Mouse (Mus musculus) B cell, adult 2 months (primary cell): ENCODE data around the gene Ms4a5.
"Not testable (repeated sequence)": the region's sequence is repeated elsewhere in the genome, so short reads cannot be mapped to it uniquely, and the experiment has no call there.

Experiments
- DNase-seq, 2 experiments: peaks; one replicate each; pipeline ENCODE4 v3.0.0; 2022

Gene Ms4a5

DNA sequence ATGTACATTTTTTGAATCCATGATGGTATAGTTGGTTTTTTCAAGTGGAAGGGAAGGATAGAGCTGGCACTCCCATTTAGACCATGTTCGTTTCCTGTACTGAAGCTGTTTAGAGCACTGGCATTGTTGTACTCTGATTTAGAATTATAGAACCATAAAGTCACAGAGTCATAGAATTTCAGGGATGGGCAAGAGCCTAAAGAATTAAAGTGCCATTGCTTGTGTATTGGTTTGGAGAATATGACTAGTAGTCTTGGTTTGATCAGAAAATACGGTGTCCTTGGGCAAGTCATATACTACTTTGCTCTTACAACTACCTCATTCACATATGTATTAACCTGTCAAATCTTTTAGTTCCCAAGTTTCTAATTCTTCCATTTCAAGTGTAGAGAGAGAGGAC is at the start of gene Ms4a5:
TSS of gene Ms4a5 (minus strand) at position 101 of the 400 bp plus-strand sequence.
- no peak for DNase-seq

DNA sequence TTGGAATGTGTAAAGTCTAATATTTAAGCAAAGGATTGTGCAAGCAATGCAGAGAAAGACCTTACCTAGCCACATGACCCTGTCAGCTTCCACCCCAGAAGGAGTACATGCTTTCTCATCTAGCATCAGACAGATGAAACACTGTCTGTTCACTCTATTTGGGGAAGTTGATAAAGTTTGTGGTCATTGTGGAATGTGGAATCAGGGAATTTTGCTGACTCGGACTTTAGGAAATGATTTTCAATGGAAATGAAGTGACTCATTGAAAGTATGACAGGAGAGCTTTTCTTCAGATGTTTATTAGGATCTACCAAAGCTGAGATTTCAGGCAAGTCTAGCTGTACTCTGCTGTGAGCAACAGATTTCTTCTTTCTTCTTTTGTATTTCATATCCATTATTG is 37.5 kb upstream of the Ms4a5 start:
- DNase-seq, result no peak

DNA sequence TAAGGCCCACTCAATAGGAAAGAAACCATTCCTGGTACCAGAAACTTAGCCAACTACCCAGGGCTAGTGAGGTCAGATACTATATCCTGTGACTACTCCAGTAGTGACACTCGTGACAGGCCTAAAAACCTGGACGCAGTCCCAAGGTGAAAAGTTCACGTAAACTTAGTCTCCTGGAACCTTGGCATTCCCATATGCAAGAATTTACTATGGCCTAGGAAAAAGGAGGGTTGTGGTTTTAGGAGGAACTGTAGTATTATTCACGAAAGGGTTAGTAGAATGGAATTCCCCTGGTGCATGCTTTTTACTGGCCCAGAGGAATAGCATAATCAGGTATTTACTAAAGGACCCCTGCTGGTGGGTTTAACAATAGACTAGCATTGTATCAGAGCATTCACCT is 33.1 kb upstream of the Ms4a5 start:
- DNase-seq, result no peak

DNA sequence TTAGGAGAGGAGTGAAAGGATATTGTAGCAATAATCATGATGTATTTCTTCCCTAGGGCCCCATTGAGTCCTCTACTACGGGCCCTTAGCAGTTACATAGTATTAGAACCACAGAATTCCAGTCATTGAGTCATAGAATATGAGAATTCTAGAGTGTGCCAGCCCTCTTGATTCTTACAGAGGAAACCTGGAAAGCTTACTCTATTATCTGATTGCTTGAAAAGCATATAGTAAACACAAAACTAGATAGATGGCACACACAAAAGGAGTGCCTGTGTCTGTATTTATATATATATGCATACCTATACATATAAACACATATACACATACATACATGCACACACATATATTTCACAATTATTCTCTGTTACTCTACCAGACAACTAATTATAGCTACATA is 30.7 kb upstream of the Ms4a5 start, which contains the start of gene Ms4a14:
TSS of gene Ms4a14 (minus strand) at position 101 of the 400 bp plus-strand sequence.
- no peak for DNase-seq

DNA sequence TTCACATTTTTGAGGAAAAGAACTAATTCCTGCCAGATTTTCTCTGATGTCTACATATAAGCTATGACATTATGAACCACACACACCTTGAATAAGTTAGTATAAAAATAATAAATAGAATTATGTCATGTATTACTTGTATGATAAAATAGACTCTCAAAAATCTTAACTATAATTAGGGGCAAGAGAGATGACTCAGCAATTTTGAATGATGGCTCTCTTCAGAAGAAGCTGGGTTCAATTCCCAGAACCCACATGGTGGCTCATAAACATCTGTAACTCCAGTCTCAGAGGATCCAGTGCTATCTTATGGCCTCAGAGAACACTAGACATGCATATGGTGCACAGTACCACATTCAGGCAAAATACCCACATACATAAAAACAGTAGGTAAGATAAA is 25.2 kb upstream of the Ms4a5 start:
- DNase-seq, result no peak

DNA sequence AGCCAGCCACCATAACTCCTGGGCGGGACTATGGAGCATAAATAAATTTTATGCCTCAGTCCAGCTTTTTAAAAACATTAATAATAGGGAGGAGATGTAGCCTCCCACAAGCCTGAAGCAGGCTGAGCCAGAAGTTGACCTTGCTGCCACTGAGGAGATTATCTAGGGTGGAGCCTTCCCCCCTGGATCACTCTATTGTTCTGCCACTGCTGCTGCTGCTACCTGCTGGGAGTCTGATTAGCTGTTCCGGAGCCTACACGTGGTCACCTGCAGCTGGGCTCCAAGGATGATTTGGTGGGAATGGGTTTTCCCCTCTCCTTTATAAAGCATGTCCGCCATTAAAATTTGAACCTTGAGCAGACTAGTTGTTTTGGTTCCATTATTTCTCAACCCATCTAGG is 15.9 kb upstream of the Ms4a5 start:
- DNase-seq, result not testable (repeated sequence)

DNA sequence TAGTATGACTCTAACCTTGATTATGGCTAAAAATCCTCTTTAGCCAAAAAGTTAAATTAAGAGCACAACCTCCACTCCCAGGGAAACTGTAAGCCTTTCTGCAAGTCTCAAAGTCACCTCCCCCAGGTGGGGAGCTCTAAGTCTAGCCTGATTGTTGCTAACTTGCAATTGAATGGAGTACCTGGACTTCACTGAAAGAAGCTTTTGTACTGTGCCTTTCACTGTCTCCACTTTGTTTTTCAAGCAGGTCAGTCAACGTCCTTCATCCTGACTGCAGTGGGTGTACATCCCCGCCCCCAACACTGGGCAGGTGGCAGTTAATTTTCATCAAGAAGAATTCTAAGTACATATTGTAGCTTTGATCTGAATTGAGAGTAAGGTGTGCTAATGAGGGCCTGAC is 15.3 kb upstream of the Ms4a5 start:
- DNase-seq, result no peak

DNA sequence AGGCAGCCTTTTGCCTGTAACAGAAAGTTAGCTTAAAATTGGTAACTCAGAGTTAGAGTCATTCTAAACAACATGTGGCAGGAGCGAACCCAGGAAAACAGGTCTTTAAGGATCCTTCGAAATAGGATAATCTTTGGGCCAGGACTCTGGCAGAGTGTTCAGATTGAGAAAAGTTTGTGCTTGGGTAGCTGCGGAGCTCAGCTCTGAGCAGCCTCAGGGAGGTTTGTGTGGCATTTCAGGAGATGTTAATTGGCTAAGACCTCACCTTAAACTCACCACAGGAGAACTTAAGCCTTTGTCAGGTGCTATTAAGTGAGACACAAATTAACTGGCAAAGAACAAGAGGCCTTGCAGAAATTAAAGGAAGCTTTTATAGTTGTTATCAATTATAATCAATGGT is 9.9 kb upstream of the Ms4a5 start:
- DNase-seq, result not testable (repeated sequence)

DNA sequence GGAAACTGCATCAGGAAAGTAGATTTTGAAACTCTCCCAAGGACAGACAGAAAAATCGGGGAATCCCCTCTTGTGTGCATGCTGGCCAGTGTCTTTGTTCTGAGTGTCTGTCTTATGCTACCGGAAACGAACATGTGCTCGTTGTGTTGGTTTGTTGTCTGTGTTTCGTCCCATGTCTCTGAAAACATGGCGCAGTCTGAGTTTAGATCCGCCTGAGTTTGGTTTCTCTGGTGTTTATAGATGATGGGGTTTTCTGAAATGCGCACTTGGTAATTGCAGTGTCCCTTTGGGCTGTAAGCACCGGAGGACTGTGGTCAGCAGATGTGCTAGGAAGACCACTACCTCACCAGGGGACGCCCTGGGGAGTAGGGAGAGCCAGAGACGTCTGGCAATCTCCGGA is 9.3 kb upstream of the Ms4a5 start:
- DNase-seq, result peak in 1 of 2 experiments; percentile 25

DNA sequence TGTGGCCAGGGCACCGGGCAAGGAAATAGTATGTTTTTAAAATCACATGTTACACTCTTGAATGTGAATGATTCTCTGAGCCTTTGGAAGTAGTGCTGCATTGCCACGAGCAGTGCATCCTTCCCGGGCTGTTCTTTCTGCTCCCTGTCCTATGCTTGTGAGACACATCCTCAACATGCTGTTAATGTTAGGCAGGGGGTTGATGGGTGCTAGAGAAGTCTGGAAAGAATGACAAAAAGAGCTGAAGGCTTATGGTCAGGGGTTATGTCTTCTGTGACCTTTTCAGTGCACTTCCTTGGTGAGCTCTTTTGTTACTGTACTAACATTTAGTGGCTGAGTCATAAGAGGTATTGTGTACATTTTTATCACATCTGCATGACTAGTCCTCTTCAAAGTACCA is 3.5 kb downstream of the Ms4a5 start:
- DNase-seq, result no peak

DNA sequence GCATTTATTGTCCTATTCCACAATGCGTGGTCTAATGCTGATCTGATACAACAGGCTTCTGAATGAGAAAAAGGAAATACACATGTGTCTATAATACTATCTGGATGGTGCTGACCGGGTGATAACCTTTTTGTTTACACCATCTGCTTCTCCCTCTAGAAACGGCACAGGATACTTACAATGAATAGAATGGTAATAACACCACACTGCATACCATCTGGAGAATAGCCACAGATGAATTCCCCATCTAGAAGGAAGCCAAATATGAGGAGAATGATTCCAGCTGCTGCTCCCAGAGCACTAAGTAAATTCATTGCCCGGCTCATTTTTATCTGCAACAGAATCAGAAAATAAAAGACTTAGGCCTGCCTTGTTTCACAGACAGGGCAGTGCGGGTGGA is 7.2 kb downstream of the Ms4a5 start:
- DNase-seq, result no peak

DNA sequence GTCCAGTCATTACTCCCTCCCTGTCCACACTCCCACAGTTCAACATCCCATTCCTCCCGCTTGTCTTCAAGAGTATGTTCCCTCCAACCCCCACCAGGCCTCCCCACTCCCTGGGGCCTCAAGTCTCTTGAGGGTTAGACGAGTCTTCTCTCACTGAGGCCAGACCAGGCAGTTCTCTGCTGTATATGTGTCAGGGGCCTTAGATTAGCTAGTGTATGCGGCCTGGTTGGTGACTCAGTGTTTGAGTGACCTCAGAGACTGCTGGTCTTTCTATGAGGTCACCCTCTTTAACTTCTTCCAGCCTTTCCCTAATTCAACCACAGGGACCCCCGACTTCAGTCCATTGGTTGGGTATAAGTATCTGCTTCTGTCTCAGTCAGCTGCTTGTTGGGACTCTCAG is 16.7 kb downstream of the Ms4a5 start:
- DNase-seq, result peak; percentile 44 to 52

DNA sequence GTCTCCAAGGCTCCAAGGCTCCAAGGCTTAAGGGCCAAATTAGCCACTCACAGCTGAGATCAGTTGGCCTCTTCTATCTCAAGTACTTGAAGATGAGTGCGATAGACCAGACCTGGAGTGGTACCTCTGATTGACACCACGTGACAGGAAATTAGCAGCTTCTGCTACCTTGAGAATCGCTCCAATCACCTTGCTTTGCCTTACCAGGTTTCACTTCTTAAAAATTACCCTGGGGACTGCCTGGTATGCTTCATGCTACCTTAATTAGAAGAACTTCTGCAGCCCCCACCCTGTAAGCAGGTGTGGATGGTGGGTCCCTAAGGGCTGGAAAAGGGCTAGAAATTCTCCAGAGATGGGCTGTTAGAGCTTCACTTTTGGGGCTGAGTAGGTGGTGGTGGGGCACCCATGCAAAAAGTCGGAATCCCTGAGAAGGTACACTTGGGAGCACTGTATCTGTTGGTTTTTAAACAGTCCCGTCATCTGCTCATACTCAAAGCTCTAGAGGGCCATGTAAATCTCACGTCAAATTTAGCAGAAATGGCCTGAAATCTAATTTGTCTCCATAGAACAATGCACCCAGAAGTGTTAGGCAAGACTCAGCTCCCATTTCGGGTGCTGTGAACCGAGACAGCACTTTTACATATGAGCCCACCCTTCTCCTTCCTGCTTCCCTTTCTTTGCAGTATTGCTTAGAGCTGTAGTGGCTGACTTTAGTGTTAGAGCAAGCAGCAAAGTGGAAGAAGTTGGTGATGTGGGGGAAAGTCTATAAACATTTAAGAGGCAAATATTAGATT is 17.4 kb downstream of the Ms4a5 start, which contains the start of gene Ms4a1:
TSS of gene Ms4a1 (minus strand) at position 190 of the 794 bp plus-strand sequence.
- DNase-seq, result peak; percentile 82 to 84

DNA sequence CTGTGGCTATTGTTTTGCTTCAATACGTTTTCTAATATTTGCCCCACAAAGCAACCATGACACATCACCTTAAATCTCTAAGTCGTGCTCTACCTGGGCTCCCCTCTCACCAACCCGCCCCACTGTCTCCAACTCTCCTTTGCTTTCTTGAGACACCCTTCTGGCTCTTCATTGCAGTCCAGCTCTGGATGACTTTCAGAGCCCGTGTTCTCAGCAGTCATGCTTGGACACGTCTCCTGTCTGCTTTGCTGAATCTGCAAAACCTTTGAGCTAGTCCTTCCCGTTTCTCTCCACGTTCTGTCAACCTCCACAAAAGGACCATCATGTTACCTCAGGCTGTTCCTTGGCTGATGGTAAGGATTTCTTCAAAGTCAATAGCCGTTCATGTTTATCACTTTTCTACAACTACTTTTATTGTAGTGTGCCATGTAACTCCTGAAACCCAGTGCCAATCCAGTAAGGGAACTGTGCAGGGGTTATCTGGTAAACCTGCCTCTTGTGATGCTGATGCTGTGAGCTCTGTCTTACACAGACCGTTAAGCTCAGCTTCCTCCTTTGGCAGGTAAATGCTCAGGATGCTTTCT is 19.0 kb downstream of the Ms4a5 start:
- DNase-seq, result peak; percentile 43 to 52

DNA sequence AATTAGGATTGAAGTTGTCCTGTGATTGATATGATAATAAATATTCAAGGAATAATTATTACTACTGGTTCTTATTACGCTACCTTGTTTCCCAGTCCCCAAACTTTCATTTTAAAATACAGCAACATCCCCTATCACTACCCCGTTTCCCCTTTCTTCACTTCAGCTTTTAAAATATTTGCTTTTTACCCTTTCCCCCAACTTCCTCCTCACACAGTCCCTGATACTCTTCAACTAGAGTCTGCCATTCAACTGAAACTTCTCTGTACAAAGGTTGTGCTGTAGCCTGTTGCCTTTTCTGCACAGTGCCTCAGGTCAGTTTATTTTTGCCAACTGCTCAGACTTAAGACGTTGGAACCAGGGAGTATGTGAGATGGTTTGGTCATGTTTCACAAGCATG is 20.1 kb downstream of the Ms4a5 start:
- DNase-seq, result peak; percentile 18 to 34

DNA sequence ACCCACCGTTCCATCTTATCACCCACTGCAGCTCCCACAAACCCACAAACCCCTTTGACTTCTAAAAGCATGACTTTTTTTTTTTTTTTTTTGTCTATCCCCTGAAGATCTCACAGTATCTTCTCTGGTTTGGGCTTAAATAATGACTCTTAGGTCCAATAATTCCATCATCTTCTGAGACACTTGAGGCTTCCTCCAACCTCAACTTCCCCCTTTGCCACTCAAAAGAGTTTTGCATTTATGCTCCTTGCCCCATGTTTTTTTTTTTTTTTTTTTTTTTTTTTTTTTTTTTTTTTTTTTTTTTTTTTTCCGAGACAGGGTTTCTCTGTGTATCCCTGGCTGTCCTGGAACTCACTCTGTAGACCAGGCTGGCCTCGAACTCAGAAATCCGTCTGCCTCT is 20.7 kb downstream of the Ms4a5 start:
- DNase-seq, result peak in 1 of 2 experiments; percentile 26

DNA sequence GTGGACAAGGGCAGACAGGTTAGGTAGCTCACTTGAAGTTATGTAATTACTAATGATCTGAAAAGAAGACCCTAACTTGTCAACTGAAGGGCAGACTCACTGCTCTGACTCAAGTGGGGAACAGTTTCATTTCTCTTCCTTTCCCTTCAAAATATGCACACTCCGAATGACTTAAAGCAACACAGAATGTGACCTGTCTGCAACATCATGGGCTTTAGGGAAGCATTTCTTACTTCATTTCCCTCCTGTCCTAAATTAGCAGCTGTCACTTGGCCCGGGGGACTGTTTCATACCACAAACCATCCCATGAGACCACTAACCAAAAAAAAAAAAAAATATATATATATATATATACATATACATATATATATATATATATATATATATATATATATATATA is 22.2 kb downstream of the Ms4a5 start:
- no peak for DNase-seq

DNA sequence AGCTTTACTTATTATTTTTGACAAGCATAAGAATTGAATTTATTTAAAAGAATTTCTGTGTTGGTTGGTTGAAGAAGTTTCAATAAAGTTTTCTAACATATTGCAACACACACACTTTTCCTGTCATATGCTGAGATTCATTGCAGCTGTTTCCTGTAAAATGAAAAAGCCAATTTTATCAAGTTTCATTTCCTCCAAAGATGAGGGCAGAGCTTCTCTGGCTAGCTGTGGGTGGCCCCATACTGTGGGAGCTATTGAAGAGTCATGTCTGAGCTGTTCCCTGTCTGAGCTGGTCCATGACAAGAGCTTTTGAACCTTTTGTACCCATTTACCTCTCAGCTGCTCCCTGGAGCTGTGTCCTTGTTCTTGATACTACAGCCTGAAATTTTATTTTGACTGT is 39.4 kb downstream of the Ms4a5 start:
- DNase-seq, result peak; percentile 63 to 67

DNA sequence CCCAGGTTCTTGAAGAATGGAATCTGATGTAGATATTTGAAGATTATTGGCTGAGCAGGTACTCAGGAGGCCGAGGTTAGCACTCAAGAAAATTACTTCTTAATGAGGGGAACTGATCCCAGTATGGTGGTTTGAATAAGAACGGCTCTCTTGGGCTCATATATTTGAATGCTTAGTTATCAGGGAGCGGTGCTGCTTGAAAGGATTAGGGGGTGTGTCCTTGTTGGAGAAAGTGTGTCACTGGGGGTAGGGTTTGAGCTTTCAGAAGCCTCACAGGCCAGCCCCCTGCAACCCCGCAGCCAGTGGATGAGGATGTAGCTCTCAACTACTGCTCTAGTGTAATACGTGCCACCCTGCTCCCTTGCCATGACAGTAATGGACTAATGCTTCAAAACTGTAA is 41.1 kb downstream of the Ms4a5 start:
- DNase-seq, result no peak

DNA sequence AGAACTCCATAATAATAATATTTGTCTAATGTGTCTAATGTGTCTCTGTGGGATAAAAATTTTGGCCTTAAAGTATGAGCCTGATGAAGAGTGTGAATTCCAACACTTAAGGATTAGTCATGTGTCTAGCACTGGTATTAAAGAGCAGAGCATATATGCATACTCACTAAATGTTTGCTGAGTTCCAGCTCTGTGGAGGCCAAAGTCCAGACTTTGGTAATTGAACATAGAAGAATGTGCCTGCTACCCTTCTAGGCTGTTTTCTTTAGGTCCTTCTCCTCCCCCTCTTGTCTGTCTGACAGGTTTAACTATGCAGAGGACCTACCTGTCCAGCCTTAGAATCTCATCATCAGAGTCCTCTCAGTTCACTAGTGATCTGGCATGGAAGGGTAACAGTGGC is 47.9 kb downstream of the Ms4a5 start:
- no peak for DNase-seq

DNA sequence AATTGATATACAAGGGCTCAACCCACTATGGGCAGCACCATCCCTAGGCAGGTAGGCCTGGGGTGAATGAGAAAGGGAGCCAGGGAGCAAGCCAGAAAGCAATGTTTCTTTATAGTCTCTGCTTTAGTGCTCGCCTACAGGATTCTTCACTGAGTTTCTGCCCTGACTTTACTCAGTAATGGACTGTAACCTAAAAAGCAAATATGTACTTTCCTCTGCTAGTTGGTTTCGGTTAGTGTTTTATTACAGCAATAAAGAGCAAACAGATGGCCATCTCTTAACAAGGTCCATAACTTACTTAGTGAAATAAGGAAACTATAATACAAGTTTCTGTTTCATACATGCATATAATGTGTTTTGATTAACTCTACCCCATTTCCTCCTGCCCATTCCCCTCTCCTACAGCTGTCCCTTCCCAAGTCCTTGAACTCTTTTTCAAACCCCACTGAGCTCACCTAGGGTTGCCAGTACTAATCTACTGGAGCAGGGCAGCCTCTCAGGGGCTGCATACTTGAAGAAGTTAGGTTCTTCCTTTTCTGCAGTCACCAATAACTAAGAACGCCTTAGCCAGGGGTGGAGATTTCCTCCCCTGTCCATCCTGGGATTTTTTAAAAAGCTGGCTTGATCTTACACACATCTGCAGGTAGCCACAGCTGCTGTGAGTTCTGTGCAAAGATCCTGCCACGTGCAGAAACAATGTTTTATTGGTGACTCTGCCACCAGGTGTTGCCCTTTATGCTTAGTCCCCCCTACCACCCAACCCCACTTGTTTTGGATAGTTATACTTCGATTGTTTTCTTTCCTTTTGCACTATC is 48.5 kb downstream of the Ms4a5 start:
- DNase-seq, result no peak

DNA sequence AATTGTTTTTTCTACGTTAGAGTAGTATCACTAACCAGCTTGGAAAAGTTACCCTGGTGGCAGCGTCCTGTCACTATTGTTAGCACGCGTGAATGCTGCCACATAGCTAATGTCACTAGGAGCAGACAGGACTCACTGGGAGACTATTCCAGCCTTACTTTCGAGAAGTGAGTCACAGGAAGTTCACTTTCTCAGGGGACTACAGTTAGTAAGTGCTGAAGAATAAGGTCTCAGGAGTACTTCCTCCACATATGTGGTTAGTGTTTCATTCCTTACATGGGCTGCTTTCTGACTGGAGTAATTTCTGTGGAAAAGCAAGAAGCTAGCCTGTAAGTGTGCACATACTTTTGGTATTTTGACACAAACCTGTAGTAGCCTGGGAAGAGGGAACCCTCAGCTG is 49.4 kb downstream of the Ms4a5 start:
- DNase-seq, result no peak

DNA sequence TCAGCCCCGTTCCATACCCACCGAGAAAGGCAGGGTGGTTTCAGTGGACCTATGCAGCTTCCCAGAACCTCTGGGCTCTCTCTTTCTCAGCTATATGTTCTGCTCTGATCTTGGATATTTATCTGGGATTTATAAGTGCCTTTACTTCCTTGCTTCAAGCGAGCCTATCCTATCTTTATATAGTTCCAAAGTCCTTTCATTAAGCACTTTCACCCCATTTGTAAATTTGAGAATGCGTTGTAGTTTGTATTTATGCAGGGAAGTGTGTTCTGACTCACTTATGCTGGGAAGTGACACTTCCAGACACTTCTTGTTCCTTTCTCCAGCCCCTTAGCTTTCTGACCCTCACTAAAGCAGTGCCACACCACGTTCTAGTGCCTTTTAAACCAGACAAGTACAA is 51.3 kb downstream of the Ms4a5 start, which contains the start of gene Ms4a12:
TSS of gene Ms4a12 (minus strand) at position 101 of the 400 bp plus-strand sequence.
- DNase-seq, result no peak
